7 mouse cellular contexts compared by ENCODE assay signal in the genomic region with DNA sequence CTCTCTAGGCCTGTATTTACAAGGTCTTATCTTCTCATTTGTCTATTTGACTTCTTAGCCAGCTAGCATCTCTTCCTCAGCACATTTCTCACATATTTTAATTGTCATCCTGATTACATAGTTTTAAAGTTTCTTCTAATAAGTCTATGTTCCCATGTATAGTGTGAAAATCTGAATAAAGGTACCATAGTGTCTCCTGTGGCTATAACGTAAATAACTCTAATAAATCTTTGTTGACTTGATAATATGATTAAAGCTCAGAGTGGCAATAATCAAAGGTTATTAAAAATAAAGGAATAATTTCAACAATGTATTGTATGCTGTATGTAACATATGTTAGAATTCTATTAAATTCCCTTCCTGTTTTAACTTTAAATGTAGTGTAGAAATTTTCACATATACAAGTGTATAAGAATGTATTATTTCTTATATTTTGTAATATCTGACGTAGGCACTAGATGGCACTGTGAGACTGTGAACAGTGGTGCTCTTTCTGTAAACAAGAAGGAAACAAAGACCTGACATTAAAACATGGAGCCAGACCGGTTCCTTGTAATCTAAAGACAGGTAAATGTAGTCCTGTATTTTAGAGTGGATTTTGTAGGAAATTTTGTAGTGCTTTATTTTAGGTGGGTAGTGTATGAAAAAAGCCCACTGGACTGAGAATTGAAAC.
DNase-seq lines count a peak whose midpoint lies in the region; ATAC-seq and TF ChIP-seq lines count a peak whose summit lies in the region.

No protein-coding gene starts in this region.

- no peaks in the 10 kb centered on the region for H3K9me3 ChIP-seq in forebrain, postnatal 0 days (ENCODE audit: low read length)
- H3K9me3 ChIP-seq in limb, embryonic 11.5 days (ENCODE audit: control insufficient read depth, low read length), result no peaks in the 10 kb centered on the region

- peak overlapping the region; percentile 34; the same call in 1 of the 2 replicates for H3K9ac ChIP-seq in forebrain, postnatal 0 days
- H3K9ac ChIP-seq in limb, embryonic 11.5 days (ENCODE audit: low read length), result no peak overlapping the region

- peak; percentile 11 for DNase-seq in left cerebral cortex, adult 11 months (ENCODE audit: low spot score)
- DNase-seq in left cerebral cortex, postnatal 36 days (ENCODE audit: low spot score in 2 of 2), result no peak
- peak; percentile 46 for DNase-seq in brain, embryonic 18.5 days (ENCODE audit: low read depth, low spot score)
- DNase-seq in forebrain, postnatal 0 days, result peak; percentile 82
- DNase-seq in limb, embryonic 11.5 days (ENCODE audit: low spot score), result no peak
- peak; percentile 40 for DNase-seq in retina, postnatal 7 days (ENCODE audit: low read depth, low spot score)
- DNase-seq in urinary bladder, adult 18-20 months (ENCODE audit: low spot score in 2 of 2), result no peak

- intact Hi-C loops in left cerebral cortex, postnatal 36 days (cut with DNase I), result loop anchor here (2.0 to 5.0 kb wide), 3 partner anchors 164 to 1932 kb away; no protein-coding TSS in a partner anchor

- 31% methylated on average over 3 of the region's 3 CpGs for WGBS in forebrain, postnatal 0 days
- 33% methylated on average over 3 of the region's 3 CpGs for WGBS in limb, embryonic 11.5 days

- ATAC-seq in forebrain, postnatal 0 days, result peak; percentile 89
- ATAC-seq in limb, embryonic 11.5 days (ENCODE audit: insufficient number of reproducible peaks, low FRiP score, low TSS enrichment, low read depth), result peak; percentile 51; the same call in 1 of the 2 replicates

- no peaks in the 10 kb centered on the region for H3K4me1 ChIP-seq in forebrain, postnatal 0 days (ENCODE audit: insufficient read depth)
- no peaks in the 10 kb centered on the region for H3K4me1 ChIP-seq in limb, embryonic 11.5 days (ENCODE audit: control insufficient read depth, insufficient read depth, low read length)

- H3K36me3 ChIP-seq in forebrain, postnatal 0 days (ENCODE audit: insufficient read depth), result no peaks in the 10 kb centered on the region
- H3K36me3 ChIP-seq in limb, embryonic 11.5 days (ENCODE audit: control insufficient read depth, insufficient read depth, low read length), result no peaks in the 10 kb centered on the region

- no peak overlapping the region for H3K27ac ChIP-seq in forebrain, postnatal 0 days (ENCODE audit: low read depth, low read length)
- no peak overlapping the region for H3K27ac ChIP-seq in limb, embryonic 11.5 days (replicated peaks; ENCODE audit: low read depth, low read length)

- TF ChIP-seq CTCF in forebrain, postnatal 0 days (IDR thresholded peaks at IDR 0.05; ENCODE audit: low read depth), result peak; percentile 79

- H3K4me3 ChIP-seq in forebrain, postnatal 0 days (ENCODE audit: low read depth, low read length), result 0 out of 2 replicates have a peak overlapping the region, but pooled peaks have one; percentile 2
- no peak overlapping the region for H3K4me3 ChIP-seq in limb, embryonic 11.5 days (ENCODE audit: low read depth, low read length)

- H3K27me3 ChIP-seq in forebrain, postnatal 0 days (ENCODE audit: insufficient read depth, low read length), result no peaks in the 10 kb centered on the region
- H3K27me3 ChIP-seq in limb, embryonic 11.5 days (ENCODE audit: control insufficient read depth, insufficient read depth, low read length), result no peaks in the 10 kb centered on the region

- peak overlapping the region; percentile 18; the same call in 1 of the 2 replicates for H3K4me2 ChIP-seq in forebrain, postnatal 0 days (ENCODE audit: low read depth)
- H3K4me2 ChIP-seq in limb, embryonic 11.5 days (ENCODE audit: low read depth, severe bottlenecking), result no peak overlapping the region

Comparison
In these comparisons a context has a peak if more than half of its experiments do, and no peak if none do; other contexts are left out.
1. DNase-seq: peak in left cerebral cortex, adult 11 months (single experiment), brain, embryonic 18.5 days (single experiment), forebrain, postnatal 0 days (single experiment) and retina, postnatal 7 days (single experiment); none in left cerebral cortex, postnatal 36 days (0 of 2), limb, embryonic 11.5 days (single experiment) and urinary bladder, adult 18-20 months (0 of 2).